Mouse (Mus musculus): ENCODE measurements around the gene Fam167b.
A peak's percentile ranks its signal among the peaks of the same experiment; 100 is the strongest.

Gene Fam167b

DNA sequence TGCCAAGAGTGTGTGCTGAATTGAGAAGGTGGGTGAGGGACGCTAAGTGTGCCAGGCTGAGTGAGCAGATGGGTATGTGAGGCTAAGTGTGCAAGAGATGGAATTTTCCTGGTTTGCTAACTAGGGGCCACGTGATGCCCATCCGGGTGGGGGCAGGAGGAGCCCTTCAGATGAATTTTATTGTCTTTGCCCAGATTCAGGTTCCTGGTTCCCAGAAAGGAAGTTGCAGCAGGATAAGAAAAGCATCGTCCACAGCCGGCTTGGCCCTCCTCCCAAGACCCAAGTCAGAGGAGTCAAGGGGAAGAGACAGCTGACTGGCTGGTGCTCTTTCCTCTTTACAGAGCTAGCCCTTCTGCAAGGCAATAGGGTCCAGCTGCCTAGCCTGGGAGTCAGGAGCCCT, at the start of gene Fam167b:
Fam167b (minus strand) TSS at position 84 of the 400 bp plus-strand sequence.
- DNase-seq, result no peak

DNA sequence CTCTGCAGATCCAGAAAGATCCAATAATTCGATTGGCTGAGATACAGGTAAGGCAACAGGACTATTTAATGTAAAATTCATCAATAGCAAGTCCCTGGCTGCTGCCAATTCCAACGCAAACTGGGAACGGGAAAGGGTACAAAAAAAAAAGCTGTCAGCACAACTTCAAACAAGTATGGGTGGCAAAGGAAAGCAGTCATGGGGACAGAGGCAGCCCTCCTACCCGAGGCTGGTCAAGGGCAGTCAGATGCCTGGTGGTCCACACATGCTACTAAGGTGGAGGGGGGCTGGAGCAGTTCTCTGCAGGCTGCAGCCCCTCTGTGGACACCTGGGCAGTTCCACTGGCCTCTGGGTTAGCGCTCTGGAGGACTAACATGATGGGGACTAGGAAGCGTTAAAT, 47.7 kb upstream of the Fam167b start:
- no peak for DNase-seq

DNA sequence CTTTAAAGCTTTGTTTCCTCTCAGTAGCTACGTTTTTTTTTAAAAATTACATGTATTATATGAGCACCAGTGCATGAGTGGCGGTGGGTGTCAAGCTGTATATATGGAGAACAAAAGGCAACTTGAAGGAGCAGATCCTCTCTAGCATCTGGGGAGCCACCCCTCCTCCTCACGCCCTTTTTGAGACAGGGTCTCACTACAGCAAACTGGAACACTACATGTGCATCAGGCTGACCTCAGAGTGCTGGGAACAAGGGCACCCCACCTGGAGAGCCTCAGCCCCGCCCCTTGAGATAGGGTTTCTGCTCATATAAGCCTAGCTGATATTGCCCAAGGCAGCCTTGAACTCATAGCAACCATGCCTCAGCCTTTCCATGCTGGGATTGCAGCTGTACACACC, 47.1 kb upstream of the Fam167b start:
- DNase-seq, result peak; percentile 58

DNA sequence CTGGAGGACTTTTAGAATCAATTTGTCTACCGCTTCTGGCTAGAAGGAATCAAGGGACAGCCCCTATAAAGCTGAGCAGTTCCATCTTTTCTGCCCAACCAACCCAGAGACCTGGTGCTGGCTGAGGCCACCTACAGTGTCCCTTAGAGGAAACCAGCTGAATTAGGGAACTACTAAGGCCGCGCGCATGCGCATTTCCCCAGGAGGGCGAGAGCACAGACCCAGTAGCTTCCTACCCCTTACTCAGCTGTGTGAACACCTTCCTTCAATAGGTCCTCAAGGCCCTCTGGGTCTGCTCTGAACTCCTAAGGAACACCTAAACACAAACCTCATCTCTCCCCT, 46.7 kb upstream of the Fam167b start:
- DNase-seq, result peak; percentile 79

DNA sequence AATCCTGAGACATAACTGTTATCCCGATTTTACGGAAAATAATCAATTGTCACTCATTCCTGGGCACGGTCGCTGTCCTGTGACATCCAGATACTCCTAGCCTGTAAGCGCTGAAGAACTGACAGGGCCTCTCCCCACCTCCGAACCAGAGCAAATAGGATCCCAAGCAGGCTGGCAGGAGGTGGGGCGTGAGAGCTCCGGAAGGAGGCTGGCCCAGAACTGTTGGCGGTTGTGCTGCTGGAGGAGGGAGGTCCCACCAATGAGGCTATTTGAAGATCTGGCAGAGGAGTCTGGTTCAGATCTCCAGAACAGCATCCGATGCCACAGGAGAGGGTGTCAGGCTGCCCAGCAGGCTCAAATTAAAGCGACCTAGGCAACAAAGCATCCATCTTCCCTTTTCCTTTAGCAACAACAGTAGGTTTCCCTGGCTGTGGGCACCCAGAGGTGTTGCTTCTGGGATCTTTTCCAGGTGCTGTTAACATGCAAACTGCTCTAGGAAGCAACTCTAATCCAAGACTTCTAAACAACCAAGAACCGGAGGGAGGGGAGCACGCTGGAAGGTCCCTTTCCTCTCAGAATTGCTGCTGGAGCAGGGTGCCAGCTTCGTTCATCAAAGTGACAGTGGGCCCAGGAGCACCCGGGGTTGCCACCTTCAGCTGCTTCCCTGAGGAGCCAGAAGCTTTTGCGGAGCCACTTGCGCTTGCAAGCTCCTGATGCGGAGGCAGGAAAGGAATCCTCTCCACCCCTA, 46.1 kb upstream of the Fam167b start:
- DNase-seq, result peak; percentile 93

DNA sequence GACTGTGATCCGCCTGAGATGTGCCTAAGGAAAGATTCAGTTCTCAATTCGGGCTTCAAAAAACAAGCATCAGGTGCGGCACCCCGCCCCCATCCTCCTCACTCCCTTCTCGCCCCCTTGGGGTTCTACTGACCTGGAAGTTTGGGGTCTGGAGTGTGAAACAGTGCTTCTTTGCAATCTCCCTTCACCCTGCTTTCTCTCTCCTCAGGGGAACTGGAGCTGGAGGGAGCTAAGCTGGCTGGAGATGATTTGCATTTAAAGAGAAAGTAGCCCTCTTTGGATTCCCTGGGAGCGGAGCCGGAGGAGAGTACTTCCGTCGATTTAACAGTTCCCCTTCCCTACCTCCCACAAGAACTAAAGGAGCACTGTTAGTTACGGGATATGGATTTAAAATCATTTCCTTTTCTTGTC, 45.3 kb upstream of the Fam167b start, which contains the start of gene Ccdc28b:
Ccdc28b (minus strand) TSS at position 267 of the 411 bp plus-strand sequence.
- DNase-seq, result peak; percentile 79

DNA sequence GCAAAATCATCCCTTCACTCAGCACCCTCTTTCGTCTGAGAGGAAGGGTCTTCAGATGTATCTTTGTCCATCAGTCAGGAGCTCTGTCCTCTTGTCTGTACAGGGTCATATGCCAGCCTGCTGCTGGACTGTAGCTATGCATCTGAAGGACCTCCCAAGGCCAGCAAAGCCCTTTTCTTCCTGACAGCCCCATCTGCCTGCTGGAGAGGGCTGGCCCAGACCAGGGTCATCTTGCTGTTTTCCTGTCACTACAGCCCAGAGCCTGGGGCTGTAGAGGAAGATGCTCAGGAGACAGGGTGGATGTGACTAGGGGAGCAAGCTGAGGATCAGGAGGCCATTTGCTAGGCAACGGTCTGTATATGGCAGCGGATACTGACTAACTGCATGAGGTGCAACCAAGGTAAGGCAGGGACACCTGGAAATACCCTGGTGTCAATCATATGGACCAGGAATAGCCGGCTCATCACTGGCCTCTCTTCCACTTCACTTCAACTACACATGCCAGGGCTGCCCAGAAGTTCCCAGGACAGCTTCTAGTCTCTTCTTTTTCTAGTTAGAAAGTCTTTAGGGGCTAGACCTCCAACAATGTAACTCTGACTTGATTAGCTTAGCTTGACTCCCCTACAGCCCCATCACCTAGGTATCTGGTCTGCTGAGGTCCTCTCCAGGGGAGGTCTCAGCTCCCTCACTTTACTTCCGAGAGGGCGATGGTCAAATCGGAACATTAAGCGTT, 44.6 kb upstream of the Fam167b start:
- DNase-seq, result peak; percentile 68

DNA sequence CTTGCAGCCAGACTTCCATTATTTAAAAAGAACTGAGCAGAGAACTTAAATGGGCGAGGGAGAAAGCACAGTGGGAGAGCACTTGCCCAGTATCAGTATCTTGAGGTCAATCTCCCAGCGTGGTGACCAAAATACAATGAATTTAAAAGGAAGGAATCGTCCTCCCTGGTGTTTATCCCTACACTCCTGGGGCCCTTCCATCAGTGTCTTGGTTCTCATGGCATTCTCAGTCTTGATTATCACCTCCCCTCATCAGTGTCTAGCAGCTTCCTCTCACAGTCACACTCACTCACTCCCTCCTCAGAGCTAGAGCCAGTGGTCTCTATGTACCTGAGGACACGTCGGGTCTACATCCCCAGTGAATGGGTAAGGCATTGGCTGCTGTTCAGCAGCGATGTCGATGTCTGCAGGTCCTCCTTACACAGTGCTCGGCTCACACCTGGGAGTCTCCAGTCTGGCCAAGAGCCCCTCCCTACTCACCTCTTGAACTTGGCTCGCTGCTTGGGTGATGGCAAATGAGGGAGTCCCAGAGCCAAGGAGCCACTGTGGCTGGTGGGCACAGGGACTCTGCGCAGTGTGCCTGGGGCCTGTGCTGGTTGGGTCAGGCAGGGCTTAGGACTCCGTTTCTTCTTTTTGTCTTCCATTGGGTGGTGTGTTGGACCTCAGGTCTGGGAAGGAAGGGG, 43.9 kb upstream of the Fam167b start:
- peak; percentile 67 for DNase-seq

DNA sequence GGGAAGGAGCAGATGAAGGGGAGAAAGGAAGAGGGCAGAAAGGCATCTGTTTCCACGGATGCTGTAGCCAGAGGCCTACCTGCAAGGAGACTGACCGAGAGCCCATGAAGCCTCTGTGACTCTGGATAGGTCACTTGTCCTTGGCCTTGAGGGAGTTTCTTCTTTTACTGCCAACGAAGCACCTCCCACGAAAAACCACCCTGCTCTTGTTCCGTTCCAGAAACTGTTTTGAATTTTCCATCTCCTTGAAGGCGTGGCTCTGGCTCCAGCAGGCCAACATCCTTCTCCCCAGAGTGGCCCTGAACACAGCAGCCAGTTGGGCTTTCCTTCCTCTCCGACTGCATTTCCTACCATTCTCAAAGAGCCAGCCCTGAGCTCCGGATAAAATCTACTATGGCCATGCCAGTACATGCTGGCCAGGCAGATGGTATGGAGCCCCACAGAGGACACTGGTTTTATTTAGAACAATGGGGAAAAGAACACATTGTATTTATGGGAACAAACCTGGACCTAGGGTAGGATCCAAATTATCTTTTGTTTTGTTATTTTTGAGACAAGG, 43.0 kb upstream of the Fam167b start:
- peak; percentile 91 for DNase-seq

DNA sequence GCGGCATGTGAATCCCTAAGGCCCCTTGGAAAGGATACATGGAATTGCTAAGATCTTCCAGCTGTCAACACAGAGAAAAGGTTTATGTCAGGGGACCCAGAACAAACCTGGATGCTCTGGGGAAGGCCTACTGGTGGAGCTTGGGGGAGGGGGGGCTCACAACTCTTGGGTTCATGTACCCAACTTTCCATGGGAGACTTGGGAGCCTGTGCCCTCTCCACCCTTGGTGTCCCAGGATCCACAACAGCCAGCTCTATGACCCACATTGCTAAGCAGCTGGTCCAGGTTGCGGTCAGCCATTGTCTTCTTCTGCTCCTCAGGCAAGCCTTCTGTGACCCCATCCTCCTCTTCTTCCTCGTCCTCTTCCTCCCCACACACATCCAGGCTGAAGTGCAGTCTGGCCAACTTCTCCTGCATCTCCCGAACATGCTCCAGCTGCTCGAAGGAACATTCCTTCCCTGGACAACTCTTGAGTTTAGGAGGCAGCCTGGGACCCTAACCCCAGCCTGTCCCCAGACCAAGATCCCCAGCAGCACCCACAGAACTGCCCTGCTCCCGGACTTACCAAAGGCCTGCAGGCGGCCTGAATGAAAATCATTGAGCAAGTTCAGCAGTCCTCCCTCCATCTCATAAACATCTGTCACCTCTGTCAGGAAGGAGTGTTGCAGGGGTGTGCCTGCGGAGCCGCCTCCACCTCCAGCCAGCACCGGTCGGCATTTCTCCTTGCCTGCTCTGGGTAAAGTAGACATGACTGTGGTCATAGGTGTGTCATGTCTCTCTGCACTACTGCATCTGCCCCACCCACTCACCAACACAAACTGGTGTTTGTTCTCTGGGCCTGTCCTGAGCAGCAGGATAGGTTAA, 42.3 kb upstream of the Fam167b start:
- DNase-seq, result peak; percentile 63

DNA sequence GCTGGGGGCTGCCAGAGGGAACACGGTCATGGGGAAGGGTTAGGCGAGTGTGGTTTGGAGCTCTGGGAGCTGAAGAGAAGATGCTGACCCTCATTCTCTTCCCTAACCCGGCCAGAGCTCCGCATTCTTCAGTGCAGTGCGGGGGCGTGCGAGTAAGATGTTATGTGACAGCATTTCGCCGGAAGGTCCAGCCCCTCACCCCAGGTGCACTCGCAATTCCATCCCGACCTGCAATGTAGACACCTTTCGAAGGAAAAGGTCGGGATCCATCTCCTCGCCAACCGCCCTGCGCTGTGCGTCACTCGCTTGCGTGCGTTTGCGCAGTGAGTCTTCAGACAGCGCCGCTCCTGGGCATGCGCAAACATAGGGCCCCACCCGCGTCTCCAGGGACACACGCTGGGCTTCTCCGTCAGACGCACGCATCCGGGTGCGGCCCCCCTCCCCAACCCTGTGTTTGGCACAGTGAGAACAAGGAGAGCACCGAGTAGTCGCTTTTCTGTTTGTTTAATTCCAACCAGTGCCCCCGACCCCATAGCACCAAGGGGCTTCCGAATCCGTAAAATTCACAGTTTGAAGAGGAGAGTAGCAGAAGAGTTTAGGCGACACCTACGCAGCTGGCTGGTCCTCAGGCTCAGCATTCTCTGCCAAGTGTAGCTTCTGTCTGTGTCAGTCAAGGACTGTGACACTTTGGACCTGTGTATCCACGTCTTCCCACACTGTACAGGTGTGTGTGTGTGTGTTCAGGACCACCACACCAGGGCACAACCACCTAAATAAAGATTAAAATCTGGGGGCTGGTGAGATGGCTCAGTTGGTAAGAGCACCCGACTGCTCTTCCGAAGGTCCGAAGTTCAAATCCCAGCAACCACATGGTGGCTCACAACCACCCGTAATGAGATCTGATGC, 40.7 kb upstream of the Fam167b start, which contains the start of gene Iqcc:
Iqcc (minus strand) TSS at position 314 of the 906 bp plus-strand sequence.
- DNase-seq, result peak; percentile 95

DNA sequence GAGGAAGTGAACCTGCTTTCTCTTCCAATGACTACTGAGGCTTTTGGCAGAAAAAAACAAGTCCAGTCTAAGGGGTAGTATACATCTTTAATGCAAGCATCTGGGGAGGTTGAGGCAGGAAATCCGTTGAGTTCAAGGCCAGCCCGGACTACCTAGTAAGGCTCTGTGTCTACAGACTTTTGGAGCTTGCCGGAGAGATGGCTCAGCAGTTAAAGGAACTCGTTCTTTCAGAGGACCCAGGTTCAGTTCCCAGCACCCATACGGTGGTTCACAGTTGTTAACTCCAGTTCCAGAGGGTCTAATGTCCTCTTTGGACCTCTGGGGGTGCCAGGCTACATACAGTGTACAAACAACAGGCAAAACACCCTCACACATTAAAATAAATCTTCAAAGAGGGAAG, 39.7 kb upstream of the Fam167b start:
- DNase-seq, result no peak

DNA sequence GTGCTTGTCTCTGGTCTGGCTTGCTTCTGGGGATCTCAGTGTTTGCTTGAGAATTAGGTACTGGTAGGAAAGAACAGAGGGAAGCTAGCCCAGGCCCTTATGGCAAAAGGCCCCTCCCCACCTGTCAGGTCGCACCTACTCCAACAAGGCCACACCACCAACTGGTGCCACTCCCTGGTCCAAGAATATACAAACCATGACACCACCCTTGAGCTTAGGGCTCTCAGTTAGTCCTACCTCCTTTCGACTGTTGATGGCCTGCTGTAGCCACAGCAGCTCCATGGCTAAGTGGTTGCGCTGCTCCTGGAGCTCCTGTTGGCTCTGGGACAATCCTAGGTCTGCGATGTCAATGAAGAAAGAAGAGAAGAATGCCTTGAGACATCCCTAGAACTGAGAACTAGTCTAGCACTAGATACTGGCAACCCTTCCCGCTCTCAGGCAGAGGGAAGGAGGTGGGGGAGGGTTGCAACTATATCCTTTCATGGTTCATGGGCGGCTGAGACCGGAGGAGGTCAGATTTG, 38.8 kb upstream of the Fam167b start:
- DNase-seq, result peak; percentile 48

DNA sequence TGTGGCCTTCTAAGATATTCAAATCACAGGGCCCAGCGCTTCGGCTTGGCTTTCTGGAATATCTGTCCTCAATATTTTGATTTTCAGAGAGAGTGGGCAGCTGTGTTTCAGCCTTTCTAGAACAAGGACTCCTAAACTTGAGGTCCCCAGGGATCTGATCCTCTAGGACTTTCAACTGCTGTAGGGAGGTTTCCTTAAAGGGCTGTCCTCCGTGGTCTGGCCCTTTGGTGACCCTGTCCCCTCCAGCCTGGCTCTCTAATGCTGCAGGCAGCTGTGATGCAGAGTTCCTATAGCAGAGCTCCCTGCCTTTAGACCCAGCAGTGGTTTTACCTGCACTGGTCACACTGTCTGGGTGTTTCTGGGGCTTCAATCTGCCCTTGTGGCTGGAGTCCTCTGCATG, 38.3 kb upstream of the Fam167b start:
- DNase-seq, result no peak

DNA sequence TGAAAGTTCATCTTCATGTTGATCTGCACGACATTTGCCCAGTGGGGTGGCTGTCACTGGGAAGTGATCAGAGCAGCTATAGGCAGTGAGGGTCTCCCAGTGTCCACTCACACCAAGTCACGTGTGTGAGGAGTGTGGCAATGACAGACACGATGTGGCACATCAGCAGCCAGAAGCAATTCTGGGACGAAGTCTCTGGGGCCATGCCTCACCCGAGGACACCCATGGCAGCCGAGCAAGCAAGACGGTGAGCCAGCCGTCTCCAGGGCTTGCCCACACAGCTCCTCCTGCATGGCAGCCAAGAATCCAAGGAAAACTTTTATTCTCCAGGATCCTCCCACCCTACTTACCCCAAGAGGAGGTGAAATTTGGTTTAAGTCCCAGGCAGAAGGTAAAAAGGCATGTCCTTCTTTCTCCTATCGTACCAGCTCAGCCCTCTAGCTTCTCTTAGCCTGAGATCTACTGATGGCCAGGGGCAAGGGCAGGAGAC, 37.5 kb upstream of the Fam167b start:
- no peak for DNase-seq

DNA sequence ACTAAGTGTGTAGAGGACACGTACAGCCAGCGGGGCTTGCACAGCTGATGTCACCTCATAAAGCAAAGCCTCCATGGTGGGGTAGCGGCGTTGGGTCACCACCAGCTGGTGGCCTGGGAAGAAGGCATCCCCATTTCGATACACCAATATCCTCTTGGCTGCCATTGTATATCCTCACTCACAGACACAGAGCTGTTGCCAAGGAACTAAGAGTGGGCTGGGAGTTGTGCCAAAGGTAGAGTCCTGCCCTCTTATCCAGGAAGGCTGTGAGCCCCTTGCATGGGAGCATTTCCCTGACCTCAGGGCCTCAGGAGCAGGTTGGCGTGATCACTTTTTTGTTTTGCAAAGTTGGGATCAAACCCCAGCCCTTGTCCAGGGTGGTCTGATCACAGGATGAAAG, 35.7 kb upstream of the Fam167b start, which contains the start of gene Dcdc2b:
Dcdc2b (minus strand) TSS at position 165 of the 400 bp plus-strand sequence.
- no peak for DNase-seq

DNA sequence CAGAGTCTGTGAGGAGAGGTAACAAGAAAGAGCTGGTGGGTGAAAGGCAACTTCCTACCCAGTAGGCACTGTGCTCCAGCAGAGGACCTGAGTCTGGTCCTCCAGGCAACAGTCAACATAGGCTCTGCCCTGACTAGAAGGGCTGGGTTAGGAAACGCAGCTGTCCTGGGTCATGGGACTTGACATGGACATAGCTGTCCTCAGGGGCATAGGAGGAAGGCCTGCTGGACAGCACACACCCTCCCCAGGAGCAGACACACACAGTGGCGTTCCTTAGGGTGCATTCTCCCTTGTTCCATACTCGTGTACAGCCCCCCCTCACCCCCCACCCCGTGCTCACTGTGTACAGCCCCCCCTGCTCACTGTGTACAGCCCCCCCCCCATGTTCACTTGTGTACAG, 32.1 kb upstream of the Fam167b start:
- no peak for DNase-seq

DNA sequence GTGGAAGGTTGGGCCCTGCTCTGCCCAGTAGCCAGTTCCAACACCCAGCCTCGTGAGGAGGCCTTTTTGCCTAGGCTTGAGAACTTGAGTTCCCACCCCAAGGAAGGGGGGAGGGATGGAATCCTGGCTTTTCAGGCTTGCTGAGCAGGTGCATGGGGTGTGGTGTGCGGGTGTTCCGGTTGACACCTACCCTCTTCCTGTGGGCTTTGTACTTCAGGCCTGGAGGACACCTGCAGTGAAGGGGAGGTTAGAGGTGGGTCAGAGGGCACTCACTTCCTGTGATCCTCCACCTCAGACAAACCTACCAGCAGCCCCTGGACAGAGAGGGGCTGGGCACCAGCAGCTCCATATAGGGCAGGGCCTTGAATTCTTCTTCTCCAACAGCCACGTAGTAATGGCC, 31.7 kb upstream of the Fam167b start:
- no peak for DNase-seq

DNA sequence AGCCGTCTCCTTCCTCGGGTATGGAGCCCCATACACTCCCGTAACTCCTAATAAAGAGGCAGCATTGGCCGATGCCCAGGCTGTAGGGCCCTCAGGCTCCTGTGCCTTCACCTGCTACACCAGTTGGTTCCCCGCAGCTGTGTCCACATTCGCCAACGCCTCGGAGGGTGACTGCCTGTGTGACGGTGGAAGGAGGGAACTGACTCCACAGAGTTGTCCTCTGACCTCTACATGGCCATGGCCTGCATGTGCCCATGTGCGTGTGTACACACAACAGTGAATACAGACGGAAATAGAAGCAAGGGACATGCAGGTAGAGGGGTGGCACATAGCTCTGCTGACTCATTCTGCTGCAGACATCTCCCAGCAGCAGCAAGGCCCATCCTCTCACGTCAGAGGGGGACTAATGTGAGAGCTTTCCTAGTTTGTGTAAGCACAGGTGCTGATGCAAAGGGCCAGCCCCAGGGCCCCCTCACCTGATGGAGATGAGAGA, 30.8 kb upstream of the Fam167b start:
- DNase-seq, result no peak

DNA sequence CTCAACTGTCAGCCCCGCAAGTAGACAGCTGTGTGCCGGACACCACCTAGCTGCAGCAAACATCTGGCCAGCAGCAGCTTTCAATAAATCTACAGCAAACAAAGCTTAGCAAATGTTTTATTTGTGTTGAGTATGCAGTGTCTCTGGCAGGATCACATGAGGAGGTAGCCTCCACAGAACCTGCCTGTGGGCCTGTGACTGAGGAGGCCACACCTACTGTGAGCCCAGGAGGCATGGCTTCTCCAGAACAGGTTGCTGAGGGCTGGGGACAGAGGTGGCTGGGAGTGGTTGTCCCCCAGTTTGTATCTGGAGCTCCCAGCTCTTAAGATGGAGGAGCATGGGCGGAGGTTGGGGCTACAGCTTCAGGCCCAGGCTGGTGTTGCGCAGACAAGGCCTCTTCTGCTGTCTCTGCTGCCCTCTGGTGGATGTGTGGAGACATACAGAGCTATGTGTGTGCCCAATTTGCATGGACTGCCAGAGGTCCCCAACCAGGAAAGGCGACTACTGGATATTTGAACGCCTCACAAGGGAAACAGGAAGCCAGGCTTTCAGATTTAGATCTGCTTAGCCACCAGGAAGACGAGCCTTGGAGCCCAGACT, 30.2 kb upstream of the Fam167b start:
- DNase-seq, result peak; percentile 86

Measured in cerebellum, adult 9-10 months (tissue).